Mouse (Mus musculus): ENCODE measurements at regions not wholly inside any gene's neighbourhood (a gene's known extent, or its start where the extent isn't known, plus 50 kb on each side); places are given as distances from the start of the nearest gene placed in this dataset.
A peak's percentile ranks its signal among the peaks of the same experiment; 100 is the strongest.

DNA sequence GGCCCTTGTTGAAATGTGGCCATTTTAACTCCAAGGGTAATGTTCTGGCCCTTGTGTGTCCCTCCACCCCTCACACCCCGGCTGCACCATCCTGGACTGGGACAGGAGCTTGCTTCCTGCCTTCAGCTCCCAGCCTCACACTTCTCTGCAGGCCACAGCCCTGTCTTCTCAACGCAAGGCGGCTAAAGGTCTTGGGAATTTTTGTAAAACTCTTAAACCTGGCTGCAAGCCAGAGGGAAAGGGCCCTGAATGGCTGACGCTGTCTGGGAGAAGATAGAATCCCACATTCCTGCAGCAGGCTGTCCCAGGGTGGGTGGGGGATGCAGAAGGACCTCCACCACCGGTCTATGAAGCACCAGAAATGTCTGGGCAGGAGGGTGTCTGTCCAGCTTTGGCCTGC, 156.3 kb upstream of the Gm26897 start:
- TF ChIP-seq POU5F1 (IDR thresholded peaks at IDR 0.05; ENCODE audit: borderline replicate concordance, low read length) (no peak), CTCF (conservative IDR thresholded peaks at IDR 0.05; ENCODE audit: low read length) (no peak), NANOG (IDR thresholded peaks at IDR 0.05; ENCODE audit: borderline replicate concordance, low read length) (no peak)
- Histone ChIP-seq H3K27me3 (ENCODE audit: insufficient read depth, low read length) (peaks cover 51% of the 10 kb centered on the region), H3K4me1 (replicated peaks; ENCODE audit: low read depth, low read length) (peaks cover 83% of the 10 kb centered on the region)

DNA sequence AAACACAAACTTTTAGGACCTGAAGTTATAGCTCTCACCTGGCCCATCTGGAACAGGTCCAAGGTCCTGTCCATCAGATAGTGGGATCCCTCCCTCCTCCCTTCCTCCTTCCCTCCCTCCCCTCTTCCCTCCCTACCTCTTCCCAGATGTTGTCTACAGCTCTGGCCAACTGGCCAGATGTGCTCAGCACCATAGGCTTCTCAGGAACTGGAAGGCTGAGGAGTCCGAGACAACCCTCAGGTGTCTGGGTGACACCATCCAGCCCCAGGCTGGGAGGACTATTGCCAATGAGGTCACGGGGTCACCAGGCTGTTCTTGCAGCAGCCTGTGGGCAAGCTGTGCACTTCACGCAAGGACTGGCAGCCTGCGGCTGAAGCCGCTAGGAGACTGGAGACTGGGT, 155.6 kb upstream of the Gm26897 start:
- peaks cover 53% of the 10 kb centered on the region for H3K27me3 ChIP-seq (ENCODE audit: insufficient read depth, low read length)
- H3K4me3 ChIP-seq (replicated peaks; ENCODE audit: low read length), result no peak overlapping the region
- TF ChIP-seq NANOG (IDR thresholded peaks at IDR 0.05; ENCODE audit: borderline replicate concordance, low read length) (no peak), CTCF (conservative IDR thresholded peaks at IDR 0.05; ENCODE audit: low read length) (no peak), POU5F1 (IDR thresholded peaks at IDR 0.05; ENCODE audit: borderline replicate concordance, low read length) (no peak)
- no peaks in the 10 kb centered on the region for H3K9me3 ChIP-seq (ENCODE audit: low read length)
- no peaks in the 10 kb centered on the region for H3K36me3 ChIP-seq (ENCODE audit: insufficient read depth, low read length)
- H3K4me1 ChIP-seq (replicated peaks; ENCODE audit: low read depth, low read length), result peaks cover 79% of the 10 kb centered on the region

More for the DNA sequence above, 156.3 kb upstream of the Gm26897 start:
- Histone ChIP-seq H3K36me3 (ENCODE audit: insufficient read depth, low read length) (no peaks in the 10 kb centered on the region), H3K9me3 (ENCODE audit: low read length) (no peaks in the 10 kb centered on the region), H3K4me3 (replicated peaks; ENCODE audit: low read length) (no peak overlapping the region)

DNA sequence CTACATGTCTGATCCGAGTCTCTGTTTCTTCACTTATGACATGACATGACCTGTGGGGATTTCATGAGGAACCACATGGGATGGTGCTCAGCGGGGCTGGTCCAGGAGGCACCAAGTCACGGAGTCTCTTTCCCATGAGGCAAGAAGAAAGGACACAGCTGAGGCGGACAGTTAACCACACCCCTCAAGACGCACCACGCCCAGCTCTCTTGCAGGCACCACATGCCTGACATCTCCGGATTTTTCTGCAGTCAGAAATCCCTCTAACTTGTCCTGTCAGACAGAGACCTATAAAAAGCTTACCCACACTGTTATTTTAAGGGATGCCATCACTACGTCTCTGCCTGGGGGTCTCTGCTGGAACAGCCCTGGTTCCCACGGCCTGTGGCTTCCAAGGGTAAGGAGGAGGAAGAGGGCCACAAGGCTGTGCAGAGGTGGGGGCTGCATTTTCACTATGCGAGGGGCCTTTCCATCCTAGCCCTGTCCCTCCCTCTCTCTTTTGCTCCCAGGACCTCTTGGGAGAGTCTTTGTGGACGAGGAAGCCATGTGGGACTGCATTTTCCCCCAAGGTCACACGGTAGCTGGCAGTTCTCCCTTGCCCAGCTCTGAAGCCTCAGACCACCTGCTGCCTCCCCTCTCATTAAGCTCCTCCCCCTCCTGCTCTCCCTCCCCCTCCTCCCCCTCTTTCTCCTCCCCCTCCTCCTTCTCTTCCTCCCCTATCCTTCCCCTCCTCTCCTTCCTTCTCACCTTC, 154.6 kb upstream of the Gm26897 start:
- TF ChIP-seq NANOG (IDR thresholded peaks at IDR 0.05; ENCODE audit: borderline replicate concordance, low read length) (no peak), CTCF (conservative IDR thresholded peaks at IDR 0.05; ENCODE audit: low read length) (no peak), POU5F1 (IDR thresholded peaks at IDR 0.05; ENCODE audit: borderline replicate concordance, low read length) (no peak)

DNA sequence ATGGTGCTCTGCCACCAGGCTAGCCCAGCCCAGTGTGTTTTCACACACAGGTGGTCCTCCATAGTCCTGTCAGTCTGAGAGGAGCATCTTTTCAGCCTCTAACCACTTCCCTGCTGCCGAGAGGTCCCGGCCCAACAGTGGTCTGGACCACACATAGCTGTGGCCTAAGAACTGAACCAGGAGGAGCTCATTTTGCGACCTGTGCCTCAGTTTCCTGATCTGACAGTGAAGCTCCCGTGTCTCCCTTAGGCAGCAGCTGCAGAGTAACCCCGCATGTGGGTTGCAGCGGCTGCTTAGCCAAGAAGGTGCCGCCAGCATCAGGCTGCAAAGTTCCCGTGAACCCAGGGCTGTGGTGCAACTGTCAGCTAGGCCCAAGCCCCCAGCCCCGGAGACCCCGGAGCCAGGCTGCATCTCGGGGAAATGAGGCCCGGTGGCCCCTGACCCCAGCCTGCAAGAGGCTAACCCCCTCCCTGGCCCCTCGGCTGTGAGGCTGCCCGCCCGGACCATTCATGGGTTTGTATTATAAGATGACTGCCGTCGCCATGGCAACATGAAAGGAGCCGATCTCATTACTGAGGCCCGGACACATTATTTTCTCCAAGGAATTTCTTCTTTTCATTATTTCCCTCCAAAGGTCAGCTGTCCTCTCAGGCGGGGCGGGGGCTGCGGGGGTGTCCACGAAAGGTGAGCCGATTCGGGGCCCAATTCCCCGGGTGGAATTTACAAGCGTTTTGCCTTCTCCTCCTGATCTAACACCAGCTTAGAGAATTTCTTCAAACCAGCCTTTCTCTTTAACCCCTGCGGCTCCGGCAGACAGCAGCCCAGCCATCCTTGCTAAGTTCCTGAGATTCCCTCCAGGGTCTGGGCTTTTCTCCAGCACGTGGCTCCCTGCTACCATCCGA, 152.6 kb upstream of the Gm26897 start:
- peaks cover 52% of the 10 kb centered on the region for H3K4me1 ChIP-seq (replicated peaks; ENCODE audit: low read depth, low read length)
- H3K9me3 ChIP-seq (ENCODE audit: low read length), result no peaks in the 10 kb centered on the region
- peak overlapping the region; percentile 21 for H3K4me3 ChIP-seq (replicated peaks; ENCODE audit: low read length)
- H3K27me3 ChIP-seq (ENCODE audit: insufficient read depth, low read length), result peaks cover 67% of the 10 kb centered on the region
- no peaks in the 10 kb centered on the region for H3K36me3 ChIP-seq (ENCODE audit: insufficient read depth, low read length)
- TF ChIP-seq CTCF (conservative IDR thresholded peaks at IDR 0.05; ENCODE audit: low read length) (no peak), POU5F1 (IDR thresholded peaks at IDR 0.05; ENCODE audit: borderline replicate concordance, low read length) (no peak), NANOG (IDR thresholded peaks at IDR 0.05; ENCODE audit: borderline replicate concordance, low read length) (no peak)

More for the DNA sequence above, 154.6 kb upstream of the Gm26897 start:
- no peaks in the 10 kb centered on the region for H3K36me3 ChIP-seq (ENCODE audit: insufficient read depth, low read length)
- peak overlapping the region; percentile 49; the same call in 1 of the 2 replicates for H3K4me3 ChIP-seq (replicated peaks; ENCODE audit: low read length)
- H3K27me3 ChIP-seq (ENCODE audit: insufficient read depth, low read length), result peaks cover 60% of the 10 kb centered on the region
- peaks cover 68% of the 10 kb centered on the region for H3K4me1 ChIP-seq (replicated peaks; ENCODE audit: low read depth, low read length)
- H3K9me3 ChIP-seq (ENCODE audit: low read length), result no peaks in the 10 kb centered on the region

DNA sequence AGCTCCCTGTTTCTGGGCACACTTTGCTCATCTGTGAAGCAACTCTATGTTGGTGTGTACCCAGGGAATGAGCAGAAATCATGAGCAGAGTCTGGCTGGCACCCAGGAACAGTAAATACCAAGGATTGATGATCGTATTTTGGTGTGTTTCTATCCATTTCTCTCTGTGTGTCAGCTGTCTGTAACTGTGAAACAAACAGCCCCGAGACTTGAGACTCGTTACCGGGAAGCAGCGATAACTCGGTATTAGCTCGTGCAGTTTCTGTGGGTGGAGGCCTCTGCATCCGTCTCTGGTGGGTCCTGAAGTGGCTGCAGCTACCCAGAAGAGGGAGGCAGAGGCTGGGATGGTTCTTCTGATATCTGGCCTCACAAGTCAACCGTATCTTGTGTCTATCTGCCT, 151.7 kb upstream of the Gm26897 start:
- H3K9me3 ChIP-seq (ENCODE audit: low read length), result no peaks in the 10 kb centered on the region
- H3K27me3 ChIP-seq (ENCODE audit: insufficient read depth, low read length), result peaks cover 75% of the 10 kb centered on the region
- H3K4me1 ChIP-seq (replicated peaks; ENCODE audit: low read depth, low read length), result peaks cover 46% of the 10 kb centered on the region
- TF ChIP-seq CTCF (conservative IDR thresholded peaks at IDR 0.05; ENCODE audit: low read length) (no peak), NANOG (IDR thresholded peaks at IDR 0.05; ENCODE audit: borderline replicate concordance, low read length) (no peak), POU5F1 (IDR thresholded peaks at IDR 0.05; ENCODE audit: borderline replicate concordance, low read length) (no peak)
- H3K36me3 ChIP-seq (ENCODE audit: insufficient read depth, low read length), result no peaks in the 10 kb centered on the region
- no peak overlapping the region for H3K4me3 ChIP-seq (replicated peaks; ENCODE audit: low read length)

DNA sequence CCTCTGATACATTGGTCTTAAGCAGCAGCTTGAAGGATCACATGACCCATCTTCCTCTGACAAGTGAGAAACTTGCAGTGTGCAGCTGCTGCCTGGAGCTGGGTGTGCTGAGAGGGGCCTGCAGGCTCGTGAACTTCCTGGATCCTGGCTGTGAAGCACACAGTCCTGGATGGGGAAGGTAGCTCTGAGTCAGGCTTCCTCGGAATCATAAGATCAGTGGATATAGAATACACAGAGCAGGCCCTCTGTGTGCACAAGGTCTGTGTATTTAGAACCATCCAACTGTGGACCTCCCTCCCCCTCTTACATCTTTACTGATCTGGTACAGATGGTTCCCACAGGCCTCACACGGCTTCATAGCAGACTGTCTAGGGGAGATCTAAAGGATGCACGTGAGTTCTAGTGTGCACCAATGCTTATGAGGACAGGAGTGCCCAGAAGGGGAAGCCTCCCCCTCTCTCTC, 143.1 kb upstream of the Gm26897 start:
- H3K27me3 ChIP-seq (ENCODE audit: insufficient read depth, low read length), result peaks cover 40% of the 10 kb centered on the region
- peaks cover 17% of the 10 kb centered on the region for H3K4me1 ChIP-seq (replicated peaks; ENCODE audit: low read depth, low read length)
- peaks cover 5% of the 10 kb centered on the region for H3K9me3 ChIP-seq (ENCODE audit: low read length)
- H3K36me3 ChIP-seq (ENCODE audit: insufficient read depth, low read length), result no peaks in the 10 kb centered on the region
- H3K4me3 ChIP-seq (replicated peaks; ENCODE audit: low read length), result no peak overlapping the region
- no peak for TF ChIP-seq POU5F1 (IDR thresholded peaks at IDR 0.05; ENCODE audit: borderline replicate concordance, low read length)
- TF ChIP-seq CTCF (conservative IDR thresholded peaks at IDR 0.05; ENCODE audit: low read length), result no peak
- no peak for TF ChIP-seq NANOG (IDR thresholded peaks at IDR 0.05; ENCODE audit: borderline replicate concordance, low read length)

DNA sequence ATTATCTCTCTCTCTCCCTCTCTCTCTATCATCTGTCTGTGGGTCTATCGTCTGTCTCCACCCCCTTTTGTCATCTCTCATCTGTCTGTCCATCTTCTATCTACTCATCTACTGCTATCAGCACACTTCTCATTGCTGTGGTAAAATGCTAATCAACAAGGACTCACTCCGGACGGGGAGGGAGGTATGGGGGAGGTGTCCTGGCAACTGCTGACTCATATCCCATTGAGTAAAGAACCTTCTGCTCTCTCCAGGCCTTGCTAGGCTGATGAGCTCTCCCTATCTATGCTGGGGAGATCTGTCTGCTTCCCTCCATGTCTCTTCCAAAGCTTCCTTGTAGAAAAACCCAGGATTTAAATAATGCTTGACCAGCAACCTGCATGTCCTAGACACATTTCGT, 140.9 kb upstream of the Gm26897 start:
- Histone ChIP-seq H3K36me3 (ENCODE audit: insufficient read depth, low read length) (no peaks in the 10 kb centered on the region), H3K9me3 (ENCODE audit: low read length) (peaks cover 5% of the 10 kb centered on the region), H3K4me1 (replicated peaks; ENCODE audit: low read depth, low read length) (peaks cover 21% of the 10 kb centered on the region), H3K4me3 (replicated peaks; ENCODE audit: low read length) (no peak overlapping the region), H3K27me3 (ENCODE audit: insufficient read depth, low read length) (peaks cover 20% of the 10 kb centered on the region)
- TF ChIP-seq NANOG (IDR thresholded peaks at IDR 0.05; ENCODE audit: borderline replicate concordance, low read length) (no peak), POU5F1 (IDR thresholded peaks at IDR 0.05; ENCODE audit: borderline replicate concordance, low read length) (no peak), CTCF (conservative IDR thresholded peaks at IDR 0.05; ENCODE audit: low read length) (no peak)

DNA sequence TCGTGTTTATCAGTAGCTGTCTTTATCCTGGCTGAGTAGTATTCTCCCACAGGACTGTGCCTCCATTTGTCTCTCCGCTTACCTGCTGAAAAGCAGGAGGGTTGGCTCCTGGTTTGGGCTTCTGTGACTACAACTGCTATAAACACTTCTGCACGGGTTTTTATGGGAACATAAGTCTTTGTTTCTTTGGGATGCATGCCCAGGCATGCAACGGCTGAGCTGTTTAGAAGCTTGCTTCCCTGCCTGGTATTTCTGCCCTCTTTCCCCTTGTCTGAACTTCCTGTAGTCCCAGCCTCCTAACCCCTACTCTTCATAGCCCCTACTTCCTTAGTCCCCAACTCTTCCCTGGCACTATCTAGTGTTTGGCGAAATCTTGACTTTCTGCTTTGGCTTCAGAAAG, 139.6 kb upstream of the Gm26897 start:
- no peaks in the 10 kb centered on the region for H3K36me3 ChIP-seq (ENCODE audit: insufficient read depth, low read length)
- no peak for TF ChIP-seq POU5F1 (IDR thresholded peaks at IDR 0.05; ENCODE audit: borderline replicate concordance, low read length)
- no peak for TF ChIP-seq NANOG (IDR thresholded peaks at IDR 0.05; ENCODE audit: borderline replicate concordance, low read length)
- H3K9me3 ChIP-seq (ENCODE audit: low read length), result peaks cover 5% of the 10 kb centered on the region
- H3K4me1 ChIP-seq (replicated peaks; ENCODE audit: low read depth, low read length), result peaks cover 31% of the 10 kb centered on the region
- H3K27me3 ChIP-seq (ENCODE audit: insufficient read depth, low read length), result peaks cover 18% of the 10 kb centered on the region
- H3K4me3 ChIP-seq (replicated peaks; ENCODE audit: low read length), result no peak overlapping the region
